Mouse (Mus musculus): ENCODE data around the gene Retreg3.

GRCm38 (mm10) chr11:101166357-101166756 lies 46.7 kb upstream of the Retreg3 start:
- no peak for TF ChIP-seq CTCF (IDR thresholded peaks at IDR 0.05; ENCODE audit: borderline replicate concordance, control insufficient read depth, extremely low read depth, insufficient read depth, low read length, poor library complexity)
- TF ChIP-seq POLR2A (IDR thresholded peaks at IDR 0.05; ENCODE audit: control insufficient read depth, extremely low read depth, insufficient read depth, low read length, poor library complexity) = no peak
